Mouse (Mus musculus) liver, embryonic 14.5 days (tissue): ENCODE results near the gene Stx1a. TPM values are rescaled to one million over a fixed set of nuclear protein-coding genes. Genes with fewer than 3 reads are reported as not detected.
A peak's percentile ranks its signal among the peaks of the same experiment; 100 is the strongest.
"Not testable (repeated sequence)": the region's sequence is repeated elsewhere in the genome, so short reads cannot be mapped to it uniquely, and the experiment has no call there.

ENCODE experiments used
- ATAC-seq: fragments of 200-750 bp; cut with Nextera tagmentation; 2 replicates; pipeline ENCODE4 v1.8.0; 2017; ENCODE audit warnings: moderate number of reproducible peaks, mild to moderate bottlenecking, moderate library complexity; ENCODE audit not compliant: insufficient read depth
- DNase-seq, 3 experiments: peaks; one replicate each; pipeline ENCODE4 v3.0.0-alpha.2; 2012 to 2013; ENCODE audit warnings: low read depth in 3 of 3, low spot score in 3 of 3
- H3K27ac ChIP-seq: fragments of 300-500 bp; sonication (generic); 2 replicates; pipeline ENCODE4 v1.5.1; 2014; ENCODE audit warnings: moderate library complexity, mild to moderate bottlenecking, control low read depth, inconsistent platforms
- H3K27me3 ChIP-seq: fragments of 300-500 bp; sonication (generic); 2 replicates; pipeline ENCODE4 v1.6.1; 2014; ENCODE audit warnings: mild to moderate bottlenecking, low read length, moderate library complexity; ENCODE audit not compliant: control insufficient read depth, insufficient read depth
- H3K36me3 ChIP-seq: fragments of 300-500 bp; sonication (generic); replicated peaks from 2 replicates; pipeline ENCODE4 v1.6.1; 2014; ENCODE audit warnings: low read depth; ENCODE audit not compliant: control insufficient read depth, insufficient read depth
- H3K4me1 ChIP-seq, 2 experiments: fragments of 200-500 bp in 1 of 2; fragments of 300-500 bp in 1 of 2; sonication (generic) in 1 of 2; replicated peaks; 2 replicates each; pipeline ENCODE4 v1.6.1; 2012 to 2014; ENCODE audit warnings: antibody characterized with exemption in 1 of 2, inconsistent platforms in 1 of 2, low read length in 1 of 2; ENCODE audit not compliant: control insufficient read depth in 2 of 2, insufficient read depth in 2 of 2
- H3K4me2 ChIP-seq: fragments of 300-500 bp; sonication (generic); 2 replicates; pipeline ENCODE4 v1.6.1; 2014; ENCODE audit warnings: low read depth, mild to moderate bottlenecking, control low read depth, moderate library complexity
- H3K4me3 ChIP-seq, 2 experiments: fragments of 200-500 bp in 1 of 2; fragments of 300-500 bp in 1 of 2; sonication (generic) in 1 of 2; 2 replicates each; pipeline ENCODE4 v1.5.1; 2012 to 2014; ENCODE audit warnings: low read depth in 2 of 2, low read length in 2 of 2, mild to moderate bottlenecking in 2 of 2, control low read depth in 1 of 2, inconsistent platforms in 1 of 2, moderate library complexity in 1 of 2; ENCODE audit not compliant: insufficient read depth in 1 of 2
- H3K9ac ChIP-seq: fragments of 300-500 bp; sonication (generic); replicated peaks from 2 replicates; pipeline ENCODE4 v1.6.1; 2014; ENCODE audit warnings: mild to moderate bottlenecking, control low read depth, moderate library complexity
- H3K9me3 ChIP-seq: fragments of 300-500 bp; sonication (generic); 2 replicates; pipeline ENCODE4 v1.6.1; 2016; ENCODE audit warnings: low read length, mixed read lengths; ENCODE audit not compliant: control insufficient read depth
- CTCF ChIP-seq: IDR thresholded peaks from 2 replicates; pipeline ENCODE4 v1.5.1; 2016; ENCODE audit warnings: antibody characterized with exemption, low read depth, control low read depth
- EP300 ChIP-seq: IDR thresholded peaks from 2 replicates; pipeline ENCODE4 v1.6.1; 2016; ENCODE audit warnings: antibody characterized with exemption, low read depth
- WGBS: fragments of 180-500 bp; shearing (Covaris S2); extraction: QIAGEN DNeasy Blood & Tissue Kit; methylation state at CpG from one replicate; pipeline ENCODE4 v1.1.7; 2014; ENCODE audit not compliant: insufficient replicate concordance; 5-methylcytosine and 5-hydroxymethylcytosine counted together
- polyA plus RNA-seq, 2 experiments: library from polyadenylated mRNA; depleted of rRNA in 1 of 2; stranded (reverse) in 1 of 2; unstranded in 1 of 2; fragments of >200 nt; fragmentation: Nextera tagmentation in 1 of 2; extraction: Ambion mirVana in 1 of 2; gene quantifications; 2 replicates each; pipeline versions ENCODE4 v1.2.1 to v1.2.3; 2012 to 2014

The Stx1a gene
- polyA plus RNA-seq, 2 experiments: 0.72 to 2.3 TPM

GRCm38 (mm10) chr5:135053356-135053755, 30.1 kb downstream of the Stx1a start:
- no peak for TF ChIP-seq CTCF
- no peak for TF ChIP-seq EP300
- no peaks in the 10 kb centered on the region for H3K4me1 ChIP-seq
- H3K36me3 ChIP-seq: peaks cover 11% of the 10 kb centered on the region
- no peak for ATAC-seq
- no peak overlapping the region for H3K4me3 ChIP-seq
- WGBS: 81% methylated on average over 12 of the region's 12 CpGs
- no peak for DNase-seq
- H3K4me2 ChIP-seq: no peak overlapping the region
- no peak overlapping the region for H3K9ac ChIP-seq
- no peaks in the 10 kb centered on the region for H3K9me3 ChIP-seq
- H3K27me3 ChIP-seq: no peaks in the 10 kb centered on the region
- no peak overlapping the region for H3K27ac ChIP-seq

GRCm38 (mm10) chr5:135063629-135064381, 40.5 kb downstream of the Stx1a start, which contains the start of gene Dnajc30:
Dnajc30 (plus strand) TSS chr5:135064202.
- peak within 1 kb of the TSS; percentile 93 for H3K4me2 ChIP-seq
- peak; percentile 97 for ATAC-seq
- H3K27ac ChIP-seq: peak within 1 kb of the TSS; percentile 7
- peak; percentile 95 to 97 (median 96) for DNase-seq
- TF ChIP-seq EP300: peak; percentile 29; the same call in 1 of the 2 replicates
- no peak for TF ChIP-seq CTCF
- peak within 1 kb of the TSS; percentile 89 for H3K9ac ChIP-seq
- H3K4me1 ChIP-seq: peaks cover 9 to 11% of the 10 kb centered on the region in 2 experiments
- WGBS: 0% methylated on average over 52 of the region's 52 CpGs
- H3K27me3 ChIP-seq: no peaks in the 10 kb centered on the region
- peaks cover 4% of the 10 kb centered on the region for H3K36me3 ChIP-seq
- peak within 1 kb of the TSS; percentile 92 to 95 for H3K4me3 ChIP-seq
- no peaks in the 10 kb centered on the region for H3K9me3 ChIP-seq

- peak overlapping the region; percentile 93 for H3K4me2 ChIP-seq
- H3K4me1 ChIP-seq: peaks cover 9 to 11% of the 10 kb centered on the region in 2 experiments
- no peaks in the 10 kb centered on the region for H3K27me3 ChIP-seq
- H3K4me3 ChIP-seq: peak overlapping the region; percentile 80 to 95
- peak; percentile 66 for ATAC-seq
- H3K9ac ChIP-seq: peak overlapping the region; percentile 89
- TF ChIP-seq CTCF (no peak), EP300 (no peak)
- H3K36me3 ChIP-seq: peaks cover 4% of the 10 kb centered on the region
- DNase-seq: no peak
- 0% methylated on average over 40 of the region's 40 CpGs for WGBS
- H3K9me3 ChIP-seq: no peaks in the 10 kb centered on the region
- H3K27ac ChIP-seq: peak overlapping the region; percentile 7
Measured at GRCm38 (mm10) chr5:135064382-135064766, 41.1 kb downstream of the Stx1a start.

DNA sequence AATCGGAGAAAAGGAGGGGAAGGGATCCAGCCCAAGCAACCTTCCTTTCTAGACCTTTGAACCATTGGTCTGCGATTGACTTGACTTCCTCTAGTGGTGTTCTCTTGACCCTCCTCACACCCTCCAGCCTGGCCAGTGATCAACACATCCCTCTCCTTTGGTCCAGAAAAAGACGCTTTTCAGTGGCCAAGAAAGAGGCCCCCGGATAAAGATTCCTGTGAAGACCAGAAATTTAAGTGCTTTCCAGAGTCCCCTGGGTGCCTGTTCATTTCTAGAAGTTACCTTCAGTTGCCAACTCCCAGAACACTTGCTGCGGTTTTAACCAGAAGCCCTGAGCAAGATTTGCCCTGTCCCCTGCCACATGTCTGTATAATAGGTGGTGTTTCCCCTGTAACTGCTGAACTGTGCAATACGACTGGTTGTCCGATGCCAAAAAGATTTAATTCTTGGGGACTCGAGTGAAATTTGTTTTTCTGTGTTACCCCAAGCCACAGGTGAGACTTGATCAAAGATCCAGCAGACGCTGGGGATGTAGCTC, 41.7 kb downstream of the Stx1a start, which contains the start of gene Bud23:
Gene Bud23 (minus strand): TSS at position 51 of the 538 bp plus-strand sequence.
- WGBS: 57% methylated on average over 8 of the region's 9 CpGs
- Histone ChIP-seq H3K4me1 (peaks cover 9 to 11% of the 10 kb centered on the region in 2 experiments), H3K4me3 (peak within 1 kb of the TSS; percentile 92 to 95), H3K27ac (peak within 1 kb of the TSS; percentile 7), H3K4me2 (peak within 1 kb of the TSS; percentile 93), H3K9ac (peak within 1 kb of the TSS; percentile 89)
- not testable (repeated sequence) for ATAC-seq, H3K27me3 ChIP-seq, DNase-seq, H3K9me3 ChIP-seq, H3K36me3 ChIP-seq

- Histone ChIP-seq H3K27me3 (no peaks in the 10 kb centered on the region), H3K27ac (no peak overlapping the region), H3K9ac (no peak overlapping the region), H3K4me2 (0 out of 2 replicates have a peak overlapping the region, but pooled peaks have one; percentile 93), H3K4me1 (peaks cover 16 to 20% of the 10 kb centered on the region in 2 experiments), H3K9me3 (no peaks in the 10 kb centered on the region), H3K4me3 (no peak overlapping the region), H3K36me3 (no peaks in the 10 kb centered on the region; the same call in 1 of the 2 replicates)
- TF ChIP-seq EP300 (no peak), CTCF (no peak)
- ATAC-seq (no peak), DNase-seq (no peak)
- 75% methylated on average over 3 of the region's 3 CpGs for WGBS
Measured at GRCm38 (mm10) chr5:135066008-135066407, 42.7 kb downstream of the Stx1a start.
